Mouse (Mus musculus): ENCODE results near the gene Sema6b. TPM values are rescaled to one million over a fixed set of nuclear protein-coding genes. Genes with fewer than 3 reads are reported as not detected.
A peak's percentile ranks its signal among the peaks of the same experiment; 100 is the strongest.

The Sema6b gene
- polyA plus RNA-seq, 1 experiment from 2014 or later: 2.3 TPM

DNA sequence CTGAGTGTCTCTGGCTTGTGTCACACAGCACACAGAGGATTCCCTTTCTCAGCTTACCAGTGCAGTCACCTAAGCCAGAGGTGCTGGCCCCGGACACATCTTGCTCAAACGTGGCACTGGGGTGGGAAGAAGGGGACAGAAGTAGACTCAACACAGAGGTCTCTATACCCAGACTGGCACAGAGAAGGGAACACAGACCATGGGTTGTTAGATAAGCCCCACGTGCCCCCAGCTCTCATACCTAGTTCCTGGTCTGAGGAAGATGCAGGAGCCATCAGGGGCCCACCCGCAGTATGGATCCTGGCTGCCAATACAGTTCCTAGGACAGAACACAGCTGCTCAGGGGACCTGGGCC, 14.9 kb downstream of the Sema6b start:
- H3K36me3 ChIP-seq: no peaks in the 10 kb centered on the region
- peaks cover 15% of the 10 kb centered on the region for H3K4me1 ChIP-seq
- H3K27ac ChIP-seq: no peak overlapping the region
- 83% methylated on average over 4 of the region's 4 CpGs for WGBS
- H3K4me2 ChIP-seq: no peak overlapping the region
- H3K27me3 ChIP-seq: peaks cover 59% of the 10 kb centered on the region
- H3K9me3 ChIP-seq: peaks cover 12% of the 10 kb centered on the region; the same call in 1 of the 2 replicates
- H3K4me3 ChIP-seq: no peak overlapping the region
- H3K9ac ChIP-seq: no peak overlapping the region
- no peak for ATAC-seq (ENCODE audit: insufficient number of reproducible peaks, low FRiP score, low TSS enrichment, low read depth)

DNA sequence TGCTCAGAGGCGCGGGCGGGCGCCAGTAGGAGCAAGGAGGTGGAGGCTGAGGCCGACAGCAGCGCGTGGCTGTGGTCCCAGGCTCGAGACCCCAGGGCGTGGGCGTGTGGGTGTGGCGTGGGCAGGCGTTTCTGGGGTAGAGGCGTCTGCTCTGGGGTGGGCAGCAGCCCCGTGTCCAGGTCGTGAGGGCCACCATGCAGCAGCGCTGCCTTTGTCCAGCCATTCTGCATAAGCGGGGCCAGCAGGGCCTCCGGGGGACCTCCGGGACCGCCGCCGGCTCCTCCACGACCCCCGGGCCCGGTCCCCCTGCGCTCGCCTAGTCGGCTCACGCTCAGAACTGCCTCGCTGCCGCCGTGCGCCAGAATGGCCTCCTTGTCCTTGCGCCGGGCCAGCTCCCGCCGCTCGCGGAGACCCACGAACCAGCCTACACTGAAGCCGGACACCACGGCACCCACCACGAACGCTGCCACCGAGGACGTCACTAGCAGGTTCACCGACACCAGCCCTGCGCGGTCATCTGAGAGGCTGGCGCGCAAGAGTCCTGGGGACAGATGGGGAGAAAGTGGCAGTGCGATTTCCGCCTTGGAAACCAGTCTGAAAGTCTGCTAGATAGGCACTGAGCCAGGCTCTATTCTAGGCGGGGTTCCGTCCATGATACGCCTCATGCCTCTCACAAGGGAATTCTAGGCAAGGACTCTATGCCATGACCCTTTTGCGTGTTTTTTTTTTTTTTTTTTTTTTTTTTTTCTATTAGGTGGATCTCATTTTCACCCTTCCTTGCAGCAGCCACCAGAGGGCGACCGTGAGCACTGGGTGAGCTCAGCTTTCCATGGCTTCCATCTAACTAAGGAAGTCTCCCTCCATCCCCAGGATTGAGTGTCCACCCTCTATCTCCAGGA, 15.5 kb downstream of the Sema6b start:
- Histone ChIP-seq H3K27me3 (peaks cover 66% of the 10 kb centered on the region), H3K27ac (no peak overlapping the region), H3K4me3 (peak overlapping the region; percentile 37), H3K4me1 (peaks cover 21% of the 10 kb centered on the region), H3K9me3 (peaks cover 12% of the 10 kb centered on the region; the same call in 1 of the 2 replicates), H3K9ac (peak overlapping the region; percentile 20; the same call in 1 of the 2 replicates), H3K4me2 (peak overlapping the region; percentile 66), H3K36me3 (no peaks in the 10 kb centered on the region)
- ATAC-seq (ENCODE audit: insufficient number of reproducible peaks, low FRiP score, low TSS enrichment, low read depth): no peak
- WGBS: 12% methylated on average over 59 of the region's 59 CpGs

DNA sequence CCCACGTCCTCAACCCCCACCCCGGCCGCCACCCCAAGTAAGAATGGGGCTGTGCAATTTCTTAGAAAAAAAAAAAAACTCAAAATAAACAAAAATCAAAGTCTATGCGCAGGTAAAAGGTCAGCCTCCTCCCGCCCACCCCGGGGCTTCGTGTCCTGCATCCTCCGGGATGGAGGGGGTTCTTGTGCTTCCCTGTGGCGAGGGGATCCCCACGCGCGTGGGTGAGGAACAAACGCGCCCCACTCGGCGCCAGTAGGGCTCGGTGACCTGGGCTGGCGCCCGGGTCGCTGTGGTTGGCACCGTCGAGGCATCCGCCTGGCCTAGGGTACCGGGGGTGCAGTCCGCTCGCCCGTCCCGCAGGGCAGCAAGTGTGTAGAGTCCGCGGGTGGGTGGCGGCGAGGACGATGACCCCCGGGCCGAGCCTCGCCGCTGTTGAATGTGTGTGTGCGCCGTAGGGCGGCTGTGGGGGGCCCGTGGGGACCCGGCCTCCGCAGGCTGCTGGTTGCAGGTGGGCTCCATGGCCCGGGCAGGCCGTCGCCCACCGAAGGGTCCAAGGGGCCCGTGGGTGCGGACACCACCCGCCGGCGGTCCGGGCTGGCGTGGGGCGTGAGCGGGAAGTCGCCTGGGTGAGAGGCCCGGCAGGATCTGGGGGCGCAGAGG, 16.3 kb downstream of the Sema6b start:
- ATAC-seq (ENCODE audit: insufficient number of reproducible peaks, low FRiP score, low TSS enrichment, low read depth): no peak
- Histone ChIP-seq H3K4me2 (peak overlapping the region; percentile 66), H3K4me1 (peaks cover 22% of the 10 kb centered on the region), H3K36me3 (no peaks in the 10 kb centered on the region), H3K9me3 (peaks cover 12% of the 10 kb centered on the region; the same call in 1 of the 2 replicates), H3K27ac (no peak overlapping the region), H3K27me3 (peaks cover 74% of the 10 kb centered on the region), H3K9ac (peak overlapping the region; percentile 20; the same call in 1 of the 2 replicates), H3K4me3 (peak overlapping the region; percentile 37)
- WGBS: 42% methylated on average over 58 of the region's 59 CpGs

DNA sequence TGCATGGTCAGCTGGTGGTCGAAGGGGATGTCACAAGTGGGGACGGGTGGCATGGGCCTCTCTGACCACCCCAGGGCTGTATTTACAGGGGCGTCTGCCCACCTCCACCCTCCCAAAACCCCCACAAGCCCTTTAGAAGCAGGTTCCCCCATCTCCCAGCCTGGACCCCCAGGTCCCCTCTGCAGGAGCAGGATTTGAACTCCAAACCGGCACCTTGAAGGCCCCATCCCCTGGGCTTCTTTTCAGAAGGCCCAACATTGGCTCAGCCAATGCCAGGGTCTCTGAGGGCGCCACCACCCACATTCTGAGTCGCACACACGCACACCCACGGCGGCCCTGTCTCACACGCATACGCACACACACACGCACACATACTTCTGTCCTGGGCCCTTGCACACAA, 17.0 kb downstream of the Sema6b start:
- Histone ChIP-seq H3K36me3 (no peaks in the 10 kb centered on the region), H3K27ac (no peak overlapping the region), H3K9me3 (peaks cover 12% of the 10 kb centered on the region; the same call in 1 of the 2 replicates), H3K4me1 (peaks cover 22% of the 10 kb centered on the region), H3K9ac (no peak overlapping the region), H3K27me3 (peaks cover 80% of the 10 kb centered on the region), H3K4me3 (no peak overlapping the region), H3K4me2 (no peak overlapping the region)
- WGBS: 90% methylated on average over 12 of the region's 12 CpGs
- ATAC-seq (ENCODE audit: insufficient number of reproducible peaks, low FRiP score, low TSS enrichment, low read depth): no peak

DNA sequence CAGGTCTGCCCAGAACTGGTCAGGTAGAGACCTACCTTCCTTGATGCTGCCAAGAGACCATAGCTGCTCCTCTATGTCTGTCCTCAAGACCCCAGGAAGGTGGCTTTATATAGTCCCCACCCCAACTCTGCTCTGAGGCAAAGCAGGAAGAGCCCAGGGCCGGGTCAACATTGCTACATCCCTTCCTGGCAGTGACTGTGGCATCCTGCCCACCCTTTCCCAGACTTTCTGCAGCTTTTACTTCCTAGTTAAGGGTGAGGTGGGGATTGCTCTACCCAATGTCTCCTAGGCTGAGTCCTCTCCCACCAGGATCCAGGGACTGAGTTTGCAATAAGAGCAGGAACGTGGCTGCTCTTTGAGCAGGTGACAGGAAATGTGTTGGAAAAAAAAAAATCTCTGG, 18.3 kb downstream of the Sema6b start, which contains the start of gene Lrg1:
Gene Lrg1 (minus strand): TSS at position 176 of the 400 bp plus-strand sequence.
- H3K4me1 ChIP-seq: peaks cover 28% of the 10 kb centered on the region
- H3K27ac ChIP-seq: no peak within 1 kb of the TSS
- H3K4me2 ChIP-seq: no peak within 1 kb of the TSS
- ATAC-seq (ENCODE audit: insufficient number of reproducible peaks, low FRiP score, low TSS enrichment, low read depth): no peak
- H3K4me3 ChIP-seq: no peak within 1 kb of the TSS
- H3K9me3 ChIP-seq: peaks cover 12% of the 10 kb centered on the region; the same call in 1 of the 2 replicates
- 54% methylated on average over 2 of the region's 2 CpGs for WGBS
- H3K27me3 ChIP-seq: peaks cover 91% of the 10 kb centered on the region
- H3K9ac ChIP-seq: no peak within 1 kb of the TSS
- H3K36me3 ChIP-seq: no peaks in the 10 kb centered on the region

DNA sequence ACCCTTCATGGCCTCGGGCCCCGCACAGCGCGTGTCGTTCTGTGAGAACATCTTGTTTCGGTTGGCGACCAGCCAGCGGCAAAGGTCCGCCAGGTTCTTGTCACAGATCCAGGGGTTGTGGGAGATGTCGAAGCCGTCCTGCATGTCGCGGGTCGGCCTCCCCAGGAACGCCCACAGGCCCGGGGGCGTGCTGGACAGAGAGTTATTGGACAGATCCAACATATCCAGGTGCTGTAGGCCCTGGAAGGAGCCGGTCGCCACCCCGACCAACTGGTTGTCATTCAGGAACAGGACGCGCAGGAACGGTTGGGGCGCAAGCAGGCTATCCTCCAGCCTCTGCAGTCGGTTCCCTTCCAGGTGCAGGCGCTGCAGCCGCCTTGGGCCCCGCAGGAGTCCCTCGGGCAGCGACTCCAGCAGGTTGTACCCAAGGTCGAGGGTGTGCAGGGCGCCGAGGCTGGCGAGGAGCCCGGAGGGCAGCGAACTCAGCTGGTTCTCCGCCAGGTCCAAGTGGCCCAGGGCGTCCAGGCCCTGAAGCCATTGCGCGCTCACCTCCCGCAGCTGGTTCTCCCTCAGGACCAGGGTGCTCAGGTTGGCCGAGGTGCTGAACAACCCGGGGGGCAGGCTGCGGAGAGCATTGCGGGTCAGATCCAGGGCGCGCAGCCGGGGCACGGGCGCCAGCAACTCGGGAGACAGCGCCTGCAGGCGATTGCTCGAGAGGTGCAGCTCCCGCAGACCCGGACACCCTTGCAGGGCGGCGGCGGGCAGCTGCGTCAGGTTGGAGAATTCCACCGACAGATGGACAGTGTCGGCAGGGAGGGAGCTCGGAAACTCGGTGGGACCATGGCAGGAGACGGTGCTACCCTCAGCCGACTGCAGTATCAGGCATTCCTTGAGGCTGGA, 19.9 kb downstream of the Sema6b start:
- Histone ChIP-seq H3K27me3 (peaks cover 95% of the 10 kb centered on the region), H3K9me3 (peaks cover 12% of the 10 kb centered on the region; the same call in 1 of the 2 replicates), H3K4me1 (peaks cover 28% of the 10 kb centered on the region), H3K4me3 (peak overlapping the region; percentile 17), H3K4me2 (peak overlapping the region; percentile 29), H3K36me3 (no peaks in the 10 kb centered on the region), H3K27ac (no peak overlapping the region), H3K9ac (no peak overlapping the region)
- WGBS: 5% methylated on average over 66 of the region's 66 CpGs
- no peak for ATAC-seq (ENCODE audit: insufficient number of reproducible peaks, low FRiP score, low TSS enrichment, low read depth)

DNA sequence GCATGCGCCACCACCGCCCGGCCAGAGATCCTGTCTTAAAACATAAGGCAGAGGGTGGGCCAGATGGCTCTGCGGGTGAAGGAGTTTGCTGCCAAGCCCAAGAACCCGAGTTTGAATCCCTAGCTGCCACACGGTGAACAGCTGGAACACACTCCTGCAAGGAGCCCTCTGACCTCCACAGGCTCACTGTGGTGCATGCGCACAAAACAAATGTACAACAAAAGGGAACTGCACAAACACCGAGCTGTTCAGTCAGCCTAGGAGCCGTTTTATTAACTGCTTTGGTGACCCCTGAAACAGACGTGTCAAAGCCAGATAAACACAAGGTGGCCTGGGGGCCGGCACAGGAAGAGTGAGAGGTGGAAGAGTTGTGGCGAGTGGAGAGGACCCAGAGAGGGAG, 20.7 kb downstream of the Sema6b start:
- ATAC-seq (ENCODE audit: insufficient number of reproducible peaks, low FRiP score, low TSS enrichment, low read depth): no peak
- Histone ChIP-seq H3K27ac (no peak overlapping the region), H3K36me3 (no peaks in the 10 kb centered on the region), H3K4me1 (peaks cover 25% of the 10 kb centered on the region), H3K4me3 (no peak overlapping the region), H3K4me2 (no peak overlapping the region), H3K27me3 (peaks cover 91% of the 10 kb centered on the region), H3K9me3 (peaks cover 12% of the 10 kb centered on the region; the same call in 1 of the 2 replicates), H3K9ac (no peak overlapping the region)
- WGBS: 39% methylated on average over 12 of the region's 12 CpGs

DNA sequence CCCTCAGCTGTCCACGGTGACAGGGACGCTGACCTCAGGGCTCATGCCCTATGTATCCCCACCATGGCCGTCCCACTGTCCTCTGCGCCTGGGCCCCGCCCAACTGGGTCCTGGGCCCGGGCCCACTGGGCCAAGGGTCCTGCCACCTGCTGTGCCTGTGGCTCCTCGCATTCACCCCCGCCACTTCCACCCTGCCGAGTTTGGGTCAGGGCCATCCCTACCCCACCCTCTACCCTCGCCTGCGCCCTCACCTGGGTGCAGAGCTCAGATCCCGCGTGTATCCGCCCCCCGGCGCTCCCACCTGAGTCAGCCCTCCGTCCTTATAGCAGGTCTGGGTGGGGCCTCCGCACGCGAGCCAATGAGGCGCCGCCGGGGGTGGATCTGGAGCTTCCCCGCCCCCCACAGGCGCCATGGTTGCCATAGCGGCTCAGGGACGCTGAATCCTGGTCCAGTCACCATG, 22.9 kb downstream of the Sema6b start, which contains the start of gene Plin5:
Gene Plin5 (minus strand): TSS at position 346 of the 460 bp plus-strand sequence.
- no peak for ATAC-seq (ENCODE audit: insufficient number of reproducible peaks, low FRiP score, low TSS enrichment, low read depth)
- no peak within 1 kb of the TSS for H3K9ac ChIP-seq
- peaks cover 3% of the 10 kb centered on the region; the same call in 1 of the 2 replicates for H3K9me3 ChIP-seq
- H3K27ac ChIP-seq: no peak within 1 kb of the TSS
- H3K4me1 ChIP-seq: peaks cover 17% of the 10 kb centered on the region
- peaks cover 70% of the 10 kb centered on the region for H3K27me3 ChIP-seq
- no peaks in the 10 kb centered on the region for H3K36me3 ChIP-seq
- H3K4me3 ChIP-seq: peak within 1 kb of the TSS; percentile 26
- H3K4me2 ChIP-seq: peak within 1 kb of the TSS; percentile 52
- WGBS: 2% methylated on average over 27 of the region's 27 CpGs

DNA sequence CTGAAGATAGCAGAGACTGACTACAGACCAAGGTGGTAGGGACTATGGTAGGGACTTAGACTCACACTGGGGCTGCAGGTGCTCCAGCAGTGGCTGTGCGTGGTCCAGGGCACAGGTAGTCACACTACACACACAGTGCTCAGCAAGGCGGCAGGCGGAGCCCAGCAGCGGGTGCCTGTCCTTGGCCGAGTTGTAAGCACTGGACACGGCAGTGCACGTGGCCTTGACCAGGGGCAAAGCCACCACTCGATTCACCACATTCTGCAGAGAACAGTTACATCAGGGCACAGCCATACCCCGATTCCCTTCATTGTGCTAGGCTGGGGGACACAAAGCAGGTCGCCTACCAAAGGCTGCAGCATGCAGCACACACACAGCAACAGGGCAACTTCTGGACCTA, 23.9 kb downstream of the Sema6b start:
- Histone ChIP-seq H3K4me1 (peaks cover 17% of the 10 kb centered on the region), H3K9ac (no peak overlapping the region), H3K36me3 (no peaks in the 10 kb centered on the region), H3K27me3 (peaks cover 59% of the 10 kb centered on the region), H3K4me3 (no peak overlapping the region), H3K27ac (no peak overlapping the region), H3K9me3 (no peaks in the 10 kb centered on the region), H3K4me2 (no peak overlapping the region)
- 78% methylated on average over 10 of the region's 10 CpGs for WGBS
- ATAC-seq (ENCODE audit: insufficient number of reproducible peaks, low FRiP score, low TSS enrichment, low read depth): no peak

DNA sequence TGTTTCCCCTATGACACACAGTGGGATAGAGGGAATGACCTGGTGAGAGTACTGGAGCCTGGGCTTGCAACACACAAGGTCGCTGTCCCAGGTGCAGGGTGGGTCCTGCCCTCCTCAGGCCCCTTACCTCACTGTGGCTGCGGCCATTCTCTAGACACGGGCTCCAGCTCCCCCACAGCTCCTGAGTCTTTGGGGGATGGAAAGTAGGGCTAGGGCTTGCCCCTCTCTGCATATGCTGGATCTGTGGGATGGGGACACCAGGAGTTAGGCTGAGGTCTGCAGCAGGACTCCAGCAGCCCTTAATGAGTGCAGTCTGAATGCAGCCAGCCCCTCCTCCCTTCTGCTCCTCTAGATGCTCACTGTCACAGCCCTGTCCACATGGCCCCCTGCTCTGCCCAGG, 27.4 kb downstream of the Sema6b start:
- H3K9ac ChIP-seq: no peak overlapping the region
- 71% methylated on average over 3 of the region's 3 CpGs for WGBS

DNA sequence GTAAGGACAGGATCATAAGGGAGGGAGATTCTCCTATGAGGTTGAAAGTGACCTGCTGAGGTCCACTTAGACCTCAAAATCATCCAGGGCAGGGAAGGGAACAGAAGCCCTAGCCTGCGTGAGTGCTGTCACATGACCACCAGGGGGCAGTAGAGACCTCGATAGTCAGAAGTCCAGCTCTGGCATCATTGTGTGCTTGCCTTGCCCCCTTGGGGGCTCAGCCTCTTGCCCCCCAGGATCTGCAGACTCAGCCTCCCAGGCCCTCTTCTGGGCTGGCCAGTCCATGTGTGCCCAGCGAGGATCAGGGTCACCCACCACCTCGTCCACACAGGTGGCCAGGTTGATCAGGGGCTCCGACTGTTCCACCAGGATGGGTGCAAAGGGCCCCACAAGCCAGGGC, 28.3 kb downstream of the Sema6b start:
- Histone ChIP-seq H3K27me3 (peaks cover 18% of the 10 kb centered on the region), H3K4me1 (no peaks in the 10 kb centered on the region), H3K9ac (no peak overlapping the region), H3K4me2 (no peak overlapping the region), H3K4me3 (no peak overlapping the region), H3K9me3 (no peaks in the 10 kb centered on the region), H3K27ac (no peak overlapping the region), H3K36me3 (0 out of 2 replicates have a peak, but pooled peaks cover 4% of the 10 kb centered on the region)
- no peak for ATAC-seq (ENCODE audit: insufficient number of reproducible peaks, low FRiP score, low TSS enrichment, low read depth)
- WGBS: 38% methylated on average over 5 of the region's 5 CpGs

More for the DNA sequence above, 27.4 kb downstream of the Sema6b start:
- no peak overlapping the region for H3K4me2 ChIP-seq
- H3K4me1 ChIP-seq: peaks cover 7% of the 10 kb centered on the region
- peaks cover 27% of the 10 kb centered on the region for H3K27me3 ChIP-seq
- H3K4me3 ChIP-seq: no peak overlapping the region
- no peaks in the 10 kb centered on the region for H3K9me3 ChIP-seq
- H3K27ac ChIP-seq: no peak overlapping the region
- ATAC-seq (ENCODE audit: insufficient number of reproducible peaks, low FRiP score, low TSS enrichment, low read depth): no peak
- H3K36me3 ChIP-seq: 0 out of 2 replicates have a peak, but pooled peaks cover 4% of the 10 kb centered on the region

All from limb, embryonic 15.5 days (tissue).